Mouse (Mus musculus) liver, postnatal 0 days (tissue): Measurements from ENCODE around the gene Ampd1. TPM values are rescaled to one million over a fixed set of nuclear protein-coding genes. Genes with fewer than 3 reads are reported as not detected.

Source experiments
- ATAC-seq: fragments of 200-750 bp; cut with Nextera tagmentation; 2 replicates; pipeline ENCODE4 v1.8.0; 2017; ENCODE audit warnings: mild to moderate bottlenecking, moderate library complexity
- DNase-seq: peaks from one replicate; pipeline ENCODE4 v3.0.0-alpha.2; 2016
- H3K27ac ChIP-seq: fragments of 300-500 bp; sonication (generic); 2 replicates; pipeline ENCODE4 v1.5.1; 2014; ENCODE audit warnings: antibody characterized with exemption, moderate library complexity, mild to moderate bottlenecking, low read depth
- H3K27me3 ChIP-seq: fragments of 300-500 bp; sonication (generic); 2 replicates; pipeline ENCODE4 v1.6.1; 2014; ENCODE audit warnings: low read length, control low read depth, mixed read lengths; ENCODE audit not compliant: insufficient read depth
- H3K36me3 ChIP-seq: fragments of 300-500 bp; sonication (generic); replicated peaks from 2 replicates; pipeline ENCODE4 v1.6.1; 2014; ENCODE audit warnings: mild to moderate bottlenecking, control low read depth, low read length, moderate library complexity, mixed read lengths; ENCODE audit not compliant: insufficient read depth
- H3K4me1 ChIP-seq: fragments of 300-500 bp; sonication (generic); 2 replicates; pipeline ENCODE4 v1.6.1; 2014; ENCODE audit warnings: antibody characterized with exemption, mild to moderate bottlenecking, control low read depth; ENCODE audit not compliant: insufficient read depth
- H3K4me2 ChIP-seq: fragments of 300-500 bp; sonication (generic); 2 replicates; pipeline ENCODE4 v1.6.1; 2014; ENCODE audit warnings: low read depth, mild to moderate bottlenecking, low read length, moderate library complexity, mixed read lengths
- H3K4me3 ChIP-seq: fragments of 300-500 bp; sonication (generic); 2 replicates; pipeline ENCODE4 v1.5.1; 2014; ENCODE audit warnings: low read depth, low read length
- H3K9ac ChIP-seq: fragments of 300-500 bp; sonication (generic); replicated peaks from 2 replicates; pipeline ENCODE4 v1.6.1; 2014; ENCODE audit warnings: mild to moderate bottlenecking, moderate library complexity
- H3K9me3 ChIP-seq: fragments of 300-500 bp; sonication (generic); 2 replicates; pipeline ENCODE4 v1.6.1; 2016; ENCODE audit warnings: mild to moderate bottlenecking, control low read depth, low read length, mixed read lengths
- CTCF ChIP-seq: sonication (generic); IDR thresholded peaks from 2 replicates; pipeline ENCODE4 v1.5.1; 2016; ENCODE audit warnings: antibody characterized with exemption, low read depth
- EP300 ChIP-seq: IDR thresholded peaks from 2 replicates; pipeline ENCODE4 v1.6.1; 2016; ENCODE audit warnings: antibody characterized with exemption, low read depth, mild to moderate bottlenecking
- WGBS: fragments of 180-500 bp; shearing (Covaris S2); extraction: QIAGEN DNeasy Blood & Tissue Kit; methylation state at CpG from one replicate; pipeline ENCODE4 v1.1.7; 2014; ENCODE audit not compliant: insufficient replicate concordance; 5-methylcytosine and 5-hydroxymethylcytosine counted together
- polyA plus RNA-seq: library from polyadenylated mRNA; unstranded; fragments of >200 nt; fragmentation: Nextera tagmentation; extraction: Ambion mirVana; gene quantifications from 2 replicates; pipeline ENCODE4 v1.2.1, GENCODE M21; 2015

Gene Ampd1
- polyA plus RNA-seq, 1 experiment from 2014 or later = not detected

DNA sequence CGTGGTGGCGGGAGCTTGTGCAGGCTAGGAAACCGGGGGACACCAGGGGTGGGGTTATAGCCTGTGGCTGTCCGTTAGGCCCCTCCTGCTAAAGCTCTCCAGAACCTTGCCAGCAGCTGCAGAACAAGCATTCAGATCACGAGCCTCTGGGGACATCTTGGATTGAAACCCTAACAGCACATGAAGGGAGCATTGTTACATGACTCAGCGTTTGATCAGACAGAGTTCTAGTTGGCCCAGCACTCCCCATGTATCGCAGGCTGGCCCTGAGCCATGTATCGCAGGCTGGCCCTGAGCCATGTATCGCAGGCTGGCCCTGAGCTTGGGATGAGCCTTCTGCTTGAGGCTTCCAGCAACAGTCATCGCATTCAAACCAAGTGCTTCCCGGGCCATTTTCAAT, 67.5 kb downstream of the Ampd1 start:
- no peaks in the 10 kb centered on the region for H3K9me3 ChIP-seq
- 0 out of 2 replicates have a peak overlapping the region, but pooled peaks have one; percentile 16 for H3K27ac ChIP-seq
- ATAC-seq (peak; percentile 56), DNase-seq (no peak)
- H3K4me2 ChIP-seq = 0 out of 2 replicates have a peak overlapping the region, but pooled peaks have one; percentile 19
- H3K4me3 ChIP-seq = no peak overlapping the region
- peaks cover 8% of the 10 kb centered on the region; the same call in 1 of the 2 replicates for H3K36me3 ChIP-seq
- no peak overlapping the region for H3K9ac ChIP-seq
- 77% methylated on average over 11 of the region's 11 CpGs for WGBS
- H3K27me3 ChIP-seq = no peaks in the 10 kb centered on the region
- TF ChIP-seq EP300 = no peak
- TF ChIP-seq CTCF = no peak
- peaks cover 24% of the 10 kb centered on the region for H3K4me1 ChIP-seq

DNA sequence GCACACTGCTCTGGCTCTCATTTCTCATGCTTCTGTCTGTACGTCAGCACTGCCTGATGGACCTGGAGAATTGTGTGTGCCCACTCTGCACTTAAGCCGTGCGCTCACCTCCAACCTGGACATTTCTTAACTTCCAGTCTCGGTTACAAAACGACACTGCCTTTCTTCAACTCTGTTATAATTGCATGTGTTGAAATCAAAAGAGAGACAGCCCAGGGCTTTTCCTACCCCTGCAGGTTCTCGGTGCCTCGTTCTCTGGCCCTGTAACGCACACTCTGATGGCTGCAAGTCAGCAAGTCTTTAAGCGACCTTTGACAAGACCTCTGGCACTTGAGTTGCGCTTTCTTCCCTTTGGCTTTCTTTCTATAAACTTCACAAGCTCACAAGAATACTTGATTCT, 68.6 kb downstream of the Ampd1 start:
- Histone ChIP-seq H3K4me3 (no peak overlapping the region), H3K36me3 (peaks cover 1% of the 10 kb centered on the region), H3K27me3 (no peaks in the 10 kb centered on the region), H3K9ac (no peak overlapping the region), H3K4me2 (no peak overlapping the region), H3K4me1 (peaks cover 19% of the 10 kb centered on the region), H3K9me3 (no peaks in the 10 kb centered on the region), H3K27ac (no peak overlapping the region)
- 78% methylated on average over 10 of the region's 10 CpGs for WGBS
- DNase-seq = no peak
- no peak for TF ChIP-seq CTCF
- no peak for TF ChIP-seq EP300
- ATAC-seq = no peak

DNA sequence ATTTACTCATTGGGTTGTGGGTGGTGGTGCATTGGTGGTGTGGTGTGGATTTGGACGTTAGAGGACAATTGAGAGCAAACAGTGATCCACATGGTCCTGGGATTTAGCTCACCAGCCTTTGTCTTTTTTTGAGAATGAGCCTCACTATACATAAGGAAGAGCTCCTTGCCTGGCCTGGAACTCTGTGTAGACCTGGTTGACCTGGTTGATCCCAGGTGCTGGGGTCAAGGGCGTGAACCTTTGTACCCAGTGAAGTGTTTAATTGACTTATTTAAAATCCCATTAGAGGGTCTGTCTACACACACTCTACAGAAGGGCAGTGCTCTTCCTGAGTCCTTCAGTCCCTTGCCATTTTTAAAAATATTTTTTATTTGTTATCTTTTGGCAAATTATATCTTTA, 71.5 kb downstream of the Ampd1 start:
- H3K4me1 ChIP-seq = peaks cover 6% of the 10 kb centered on the region
- WGBS = 85% methylated on average over 2 of the region's 2 CpGs
- no peak overlapping the region for H3K4me2 ChIP-seq
- no peak overlapping the region for H3K9ac ChIP-seq
- no peaks in the 10 kb centered on the region for H3K27me3 ChIP-seq
- ATAC-seq = no peak
- H3K4me3 ChIP-seq = no peak overlapping the region
- DNase-seq = no peak
- H3K9me3 ChIP-seq = no peaks in the 10 kb centered on the region
- H3K27ac ChIP-seq = no peak overlapping the region
- no peaks in the 10 kb centered on the region; the same call in none of the 2 replicates for H3K36me3 ChIP-seq
- TF ChIP-seq EP300 (no peak), CTCF (no peak)

DNA sequence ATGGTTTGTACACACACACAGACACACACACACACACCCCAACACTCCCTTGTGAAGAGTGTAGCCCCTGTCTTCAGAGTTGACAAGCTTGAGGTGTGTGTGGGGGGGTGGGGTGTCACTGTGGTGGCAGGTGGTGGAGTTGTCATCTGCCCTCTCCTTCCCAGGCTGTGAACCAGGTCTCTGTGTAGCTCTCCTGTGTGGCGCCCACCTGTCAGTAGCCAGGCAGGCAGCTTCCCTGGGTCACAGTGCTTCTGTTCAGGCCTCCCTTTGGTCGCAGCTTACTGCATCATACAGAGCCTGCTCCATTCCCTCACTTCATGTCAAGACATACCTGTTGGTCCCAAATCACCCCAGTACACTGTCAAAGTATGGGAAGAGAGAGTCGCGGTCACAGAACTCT, 72.0 kb downstream of the Ampd1 start:
- Histone ChIP-seq H3K27ac (no peak overlapping the region), H3K36me3 (no peaks in the 10 kb centered on the region; the same call in none of the 2 replicates), H3K4me2 (no peak overlapping the region), H3K9me3 (no peaks in the 10 kb centered on the region), H3K27me3 (no peaks in the 10 kb centered on the region), H3K9ac (no peak overlapping the region), H3K4me1 (peaks cover 6% of the 10 kb centered on the region), H3K4me3 (no peak overlapping the region)
- no peak for TF ChIP-seq CTCF
- ATAC-seq (no peak), DNase-seq (no peak)
- WGBS = 87% methylated on average over 4 of the region's 4 CpGs

DNA sequence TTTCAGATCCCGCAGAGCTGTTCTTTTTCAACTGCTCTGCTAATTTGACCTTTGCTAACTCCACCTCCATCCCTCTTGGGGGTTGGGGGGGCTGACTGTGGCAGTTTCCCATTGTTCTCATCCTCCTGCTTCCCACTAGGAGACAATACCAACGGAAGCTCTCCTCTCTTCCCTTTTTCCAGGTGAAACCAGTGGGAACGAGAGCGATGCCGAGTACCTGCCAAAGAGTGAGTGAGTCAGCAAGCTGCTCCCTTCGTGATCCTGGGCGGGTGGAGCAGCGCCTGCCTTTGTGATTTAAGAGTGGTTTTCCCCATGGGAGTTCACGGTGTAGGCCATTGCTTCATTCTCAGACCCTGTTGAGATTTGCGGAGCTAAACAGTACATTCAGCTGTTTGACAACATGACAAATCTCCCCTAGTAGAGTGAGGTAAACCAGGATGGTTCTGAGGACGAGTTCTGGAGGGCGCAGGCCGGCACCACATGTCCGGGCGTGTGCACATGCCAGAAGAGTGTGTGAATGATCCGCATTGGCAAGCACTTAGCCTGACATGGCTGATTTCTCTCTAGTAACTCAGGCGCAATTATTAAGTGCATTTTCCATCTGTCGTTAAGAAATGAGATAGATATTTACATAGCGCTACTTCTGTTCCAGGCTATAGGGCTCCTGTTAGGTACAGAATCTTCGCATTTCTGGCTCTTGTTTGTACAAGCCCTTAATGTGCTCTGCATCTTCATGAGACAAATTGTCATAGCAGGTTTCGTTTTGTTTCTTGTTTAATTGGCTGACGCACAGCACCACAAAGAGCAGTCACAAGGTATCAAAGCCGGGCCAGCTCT, 72.7 kb downstream of the Ampd1 start:
- Histone ChIP-seq H3K36me3 (no peaks in the 10 kb centered on the region; the same call in none of the 2 replicates), H3K4me1 (no peaks in the 10 kb centered on the region), H3K9ac (no peak overlapping the region), H3K27me3 (no peaks in the 10 kb centered on the region), H3K27ac (no peak overlapping the region), H3K9me3 (no peaks in the 10 kb centered on the region), H3K4me3 (no peak overlapping the region), H3K4me2 (no peak overlapping the region)
- DNase-seq = no peak
- 82% methylated on average over 23 of the region's 23 CpGs for WGBS
- ATAC-seq = no peak
- no peak for TF ChIP-seq EP300
- TF ChIP-seq CTCF = no peak

DNA sequence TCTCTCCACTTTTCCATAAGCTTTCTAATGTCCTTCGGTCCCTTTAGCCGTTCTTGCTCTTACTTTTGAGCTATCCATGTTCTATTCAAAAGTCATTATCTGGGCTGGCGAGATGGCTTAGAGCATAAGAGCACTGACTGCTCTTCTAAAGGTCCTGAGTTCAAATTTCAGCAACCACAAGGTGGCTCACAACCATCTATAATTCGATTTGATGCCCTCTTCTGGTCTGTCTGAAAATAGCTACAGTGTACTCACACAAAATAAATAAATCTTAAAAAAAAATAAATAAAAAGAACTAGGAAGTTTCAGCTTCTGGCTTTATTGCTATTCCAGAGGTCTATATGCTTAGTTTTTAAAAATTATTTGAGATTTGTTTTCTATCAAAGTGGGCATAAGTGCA, 74.0 kb downstream of the Ampd1 start:
- Histone ChIP-seq H3K36me3 (peaks cover 3% of the 10 kb centered on the region), H3K27ac (no peak overlapping the region), H3K4me2 (no peak overlapping the region), H3K9me3 (no peaks in the 10 kb centered on the region), H3K27me3 (no peaks in the 10 kb centered on the region), H3K9ac (no peak overlapping the region), H3K4me1 (no peaks in the 10 kb centered on the region), H3K4me3 (no peak overlapping the region)
- ATAC-seq (no peak), DNase-seq (no peak)
- TF ChIP-seq EP300 (no peak), CTCF (peak; percentile 40)
- 84% methylated on average over 4 of the region's 4 CpGs for WGBS

DNA sequence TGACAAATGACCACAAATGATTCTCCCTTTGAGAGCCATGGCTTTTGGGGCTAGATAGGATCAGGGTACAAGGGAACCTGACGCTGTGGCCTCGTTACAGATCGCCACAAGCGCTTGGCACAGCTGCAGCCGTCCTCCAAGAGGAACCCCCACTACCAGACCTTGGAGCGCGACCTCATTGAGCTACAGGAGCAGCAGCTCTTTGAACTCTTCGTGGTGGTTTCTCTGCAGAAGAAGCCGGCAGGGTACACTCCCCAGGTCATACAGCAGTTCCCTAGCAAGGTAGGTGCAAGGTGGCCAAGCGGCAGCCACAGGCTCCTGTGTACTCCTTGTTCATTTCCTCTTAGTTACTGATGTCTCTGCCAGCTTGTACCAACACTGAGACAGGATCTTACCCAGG, 75.1 kb downstream of the Ampd1 start:
- Histone ChIP-seq H3K4me1 (no peaks in the 10 kb centered on the region), H3K36me3 (peaks cover 11% of the 10 kb centered on the region), H3K27me3 (no peaks in the 10 kb centered on the region), H3K9ac (no peak overlapping the region), H3K4me2 (no peak overlapping the region), H3K27ac (no peak overlapping the region), H3K9me3 (no peaks in the 10 kb centered on the region), H3K4me3 (no peak overlapping the region)
- 64% methylated on average over 10 of the region's 10 CpGs for WGBS
- no peak for TF ChIP-seq EP300
- no peak for TF ChIP-seq CTCF
- no peak for ATAC-seq
- DNase-seq = no peak

Other genes with a start within 250 kb of the Ampd1 start
- not detected in 2 replicates for gene Sycp1, start 137.9 kb upstream of the Ampd1 start, polyA plus RNA-seq
- gene Nr1h5, start 109.9 kb upstream of the Ampd1 start, polyA plus RNA-seq = 2.1 and 2.2 TPM in 2 replicates
- gene Sike1, start 78.3 kb upstream of the Ampd1 start, polyA plus RNA-seq = 15.8 and 18.4 TPM in 2 replicates
- gene Csde1, start 53.6 kb upstream of the Ampd1 start, polyA plus RNA-seq = 75.0 and 85.1 TPM in 2 replicates
- 16.2 and 19.4 TPM in 2 replicates for gene Nras, start 15.7 kb upstream of the Ampd1 start, polyA plus RNA-seq
- gene Dennd2c, start 28.6 kb downstream of the Ampd1 start, polyA plus RNA-seq = 2.7 and 2.8 TPM in 2 replicates
- gene Bcas2, start 97.6 kb downstream of the Ampd1 start, polyA plus RNA-seq = 71.7 and 73.7 TPM in 2 replicates
- 3.1 and 3.4 TPM in 2 replicates for gene Trim33, start 205.3 kb downstream of the Ampd1 start, polyA plus RNA-seq